Mouse (Mus musculus): ENCODE results near the gene Trim47. TPM values are rescaled to one million over a fixed set of nuclear protein-coding genes. Genes with fewer than 3 reads are reported as not detected.
A peak's percentile ranks its signal among the peaks of the same experiment; 100 is the strongest.

Trim47 gene
- polyA plus RNA-seq, 2 experiments = 25.1 to 25.5 TPM

DNA sequence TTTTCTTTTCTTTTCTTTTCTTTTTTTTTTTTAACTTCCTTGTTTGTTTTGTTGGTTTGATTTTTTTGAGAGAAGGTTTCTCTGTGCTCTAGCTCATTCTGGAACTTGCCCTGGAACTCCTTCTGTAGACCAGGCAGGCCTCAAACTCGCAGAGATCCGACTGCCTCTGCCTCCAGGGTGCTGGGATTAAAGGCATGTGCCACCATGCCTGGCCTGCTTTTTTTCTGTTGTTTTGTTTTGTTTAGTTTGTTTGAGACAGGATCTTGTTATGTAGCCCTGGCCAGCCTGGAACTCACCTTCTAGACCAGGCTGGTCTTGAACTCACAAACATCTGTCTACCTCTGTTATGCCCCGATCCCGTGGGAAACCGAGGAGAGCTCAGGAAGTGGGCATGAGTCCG lies 37.5 kb downstream of the Trim47 start:
- DNase-seq (ENCODE audit: low spot score) (no peak), ATAC-seq (ENCODE audit: low FRiP score, low read depth) (no peak)
- no peak for TF ChIP-seq POLR2A (IDR thresholded peaks at IDR 0.05; ENCODE audit: borderline replicate concordance, extremely low read depth, insufficient read depth, insufficient read length)
- Histone ChIP-seq H3K4me2 (replicated peaks; ENCODE audit: low read depth, low read length, severe bottlenecking) (no peak overlapping the region), H3K36me3 (ENCODE audit: control insufficient read depth, insufficient read depth, low read length) (no peaks in the 10 kb centered on the region), H3K4me3 (replicated peaks; ENCODE audit: low read length) (no peak overlapping the region), H3K27me3 (ENCODE audit: control insufficient read depth, insufficient read depth, low read length) (no peaks in the 10 kb centered on the region), H3K27ac (replicated peaks; ENCODE audit: low read depth, low read length) (no peak overlapping the region), H3K9me3 (ENCODE audit: control insufficient read depth, low read length) (no peaks in the 10 kb centered on the region), H3K4me1 (ENCODE audit: control insufficient read depth, insufficient read depth, low read length) (peaks cover 11% of the 10 kb centered on the region), H3K9ac (ENCODE audit: low read depth, low read length, severe bottlenecking) (no peak overlapping the region)
- 92% methylated on average over 6 of the region's 6 CpGs for WGBS

DNA sequence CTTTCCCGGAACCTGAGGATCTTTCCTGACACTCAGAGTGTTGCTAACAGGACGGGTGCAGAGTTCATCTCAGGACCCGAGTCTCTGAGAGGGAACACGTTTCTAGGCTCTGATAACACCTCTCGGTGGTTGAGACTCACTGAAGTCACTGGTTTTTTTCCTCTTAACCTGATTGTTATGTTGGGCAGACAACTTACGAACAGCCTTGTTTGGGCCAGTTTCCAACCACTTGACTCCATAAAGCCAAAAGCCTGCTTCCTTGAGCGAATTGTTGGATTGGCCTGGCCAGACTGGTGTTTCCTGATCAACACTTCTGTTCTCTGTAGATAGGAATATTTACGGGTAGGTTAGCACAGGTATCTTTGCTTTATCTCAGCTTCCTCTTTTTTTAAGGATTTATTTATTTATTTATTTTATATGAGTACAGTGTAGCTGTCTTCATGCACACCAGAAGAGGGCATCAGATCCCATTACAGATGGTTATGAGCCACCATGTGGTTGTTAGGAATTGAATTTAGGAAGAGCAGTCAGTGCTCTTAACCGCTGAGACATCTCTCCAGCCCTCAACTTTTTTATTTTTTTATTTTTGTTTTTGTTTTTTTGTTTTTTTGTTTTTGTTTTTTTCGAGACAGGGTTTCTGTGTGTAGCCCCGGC lies 38.1 kb downstream of the Trim47 start:
- Histone ChIP-seq H3K4me1 (ENCODE audit: control insufficient read depth, insufficient read depth, low read length) (peaks cover 11% of the 10 kb centered on the region), H3K4me2 (replicated peaks; ENCODE audit: low read depth, low read length, severe bottlenecking) (no peak overlapping the region), H3K9me3 (ENCODE audit: control insufficient read depth, low read length) (no peaks in the 10 kb centered on the region), H3K27me3 (ENCODE audit: control insufficient read depth, insufficient read depth, low read length) (no peaks in the 10 kb centered on the region), H3K36me3 (ENCODE audit: control insufficient read depth, insufficient read depth, low read length) (peaks cover 5% of the 10 kb centered on the region), H3K4me3 (replicated peaks; ENCODE audit: low read length) (no peak overlapping the region), H3K27ac (replicated peaks; ENCODE audit: low read depth, low read length) (no peak overlapping the region), H3K9ac (ENCODE audit: low read depth, low read length, severe bottlenecking) (no peak overlapping the region)
- DNase-seq (ENCODE audit: low spot score) (no peak), ATAC-seq (ENCODE audit: low FRiP score, low read depth) (no peak)
- TF ChIP-seq POLR2A (IDR thresholded peaks at IDR 0.05; ENCODE audit: borderline replicate concordance, extremely low read depth, insufficient read depth, insufficient read length) = no peak
- WGBS = 83% methylated on average over 11 of the region's 11 CpGs

DNA sequence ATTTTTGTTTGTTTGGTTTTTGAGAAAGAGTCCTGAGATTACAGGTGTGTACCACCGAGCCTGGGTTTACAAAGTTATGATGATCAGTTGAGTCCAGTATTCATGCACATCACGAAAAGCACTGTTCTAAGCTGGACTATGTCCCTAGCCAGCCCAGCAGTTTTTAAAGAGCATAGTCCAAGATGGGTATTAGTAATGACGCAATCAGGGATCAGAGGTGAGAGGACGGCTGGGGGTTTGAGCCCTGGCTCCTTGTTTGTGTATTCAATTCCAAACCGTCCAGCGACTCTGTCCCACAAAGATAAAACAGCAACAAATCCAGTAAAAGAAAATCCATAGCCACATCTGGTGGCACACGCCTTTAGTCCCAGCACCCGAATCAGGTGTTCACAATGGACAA lies 38.8 kb downstream of the Trim47 start:
- DNase-seq (ENCODE audit: low spot score) (no peak), ATAC-seq (ENCODE audit: low FRiP score, low read depth) (no peak)
- H3K4me1 ChIP-seq (ENCODE audit: control insufficient read depth, insufficient read depth, low read length) = peaks cover 11% of the 10 kb centered on the region
- peak overlapping the region; percentile 49 for H3K4me2 ChIP-seq (replicated peaks; ENCODE audit: low read depth, low read length, severe bottlenecking)
- WGBS = 85% methylated on average over 8 of the region's 8 CpGs
- H3K9me3 ChIP-seq (ENCODE audit: control insufficient read depth, low read length) = no peaks in the 10 kb centered on the region
- no peak for TF ChIP-seq POLR2A (IDR thresholded peaks at IDR 0.05; ENCODE audit: borderline replicate concordance, extremely low read depth, insufficient read depth, insufficient read length)
- H3K36me3 ChIP-seq (ENCODE audit: control insufficient read depth, insufficient read depth, low read length) = peaks cover 11% of the 10 kb centered on the region
- no peak overlapping the region for H3K27ac ChIP-seq (replicated peaks; ENCODE audit: low read depth, low read length)
- no peak overlapping the region; the same call in 1 of the 2 replicates for H3K9ac ChIP-seq (ENCODE audit: low read depth, low read length, severe bottlenecking)
- no peak overlapping the region for H3K4me3 ChIP-seq (replicated peaks; ENCODE audit: low read length)
- H3K27me3 ChIP-seq (ENCODE audit: control insufficient read depth, insufficient read depth, low read length) = no peaks in the 10 kb centered on the region

DNA sequence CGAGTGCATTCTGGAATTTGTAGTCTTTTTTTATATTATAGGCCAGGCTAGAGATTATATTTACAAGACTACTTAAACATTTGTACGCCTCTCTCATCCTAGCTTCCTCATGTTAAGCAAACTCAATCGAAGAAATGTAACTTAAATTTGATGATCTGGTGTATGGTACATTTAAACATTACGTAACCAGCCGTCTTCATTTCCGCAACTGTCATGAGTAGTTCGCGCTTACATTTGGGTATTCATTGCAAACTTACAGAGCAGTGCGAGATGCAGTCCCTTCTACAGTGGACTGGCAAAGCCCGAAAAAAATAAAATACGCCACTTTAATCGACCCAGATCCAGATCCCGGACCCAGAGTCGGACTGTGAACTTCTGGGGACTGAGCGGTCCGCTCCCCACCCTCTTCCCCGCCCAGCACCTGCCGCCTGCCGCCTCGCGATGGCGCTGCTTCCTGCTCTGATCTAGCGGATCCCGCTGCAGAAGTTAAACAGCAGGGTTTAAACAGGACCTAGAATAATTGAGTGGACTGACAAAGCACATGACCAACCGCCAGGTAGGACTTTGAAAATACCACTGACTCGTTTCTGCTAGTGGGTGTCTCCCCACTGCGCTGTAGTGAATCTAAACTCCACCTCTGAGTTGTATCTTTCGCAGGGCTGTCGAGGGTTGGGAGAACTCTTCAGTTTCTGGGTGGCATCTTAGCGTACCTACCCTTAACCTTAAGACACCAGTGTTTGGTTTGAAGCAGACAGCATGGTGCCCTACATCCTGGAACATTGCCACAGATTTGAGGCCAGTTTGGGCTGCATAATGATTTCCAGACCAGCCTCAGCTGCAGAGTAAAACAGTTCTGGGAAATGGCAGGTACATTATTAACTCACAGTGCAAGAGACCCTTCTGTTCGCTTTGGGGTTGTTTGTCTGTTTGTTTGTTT lies 39.5 kb downstream of the Trim47 start:
- Histone ChIP-seq H3K27ac (replicated peaks; ENCODE audit: low read depth, low read length) (peak overlapping the region; percentile 15; the same call in 1 of the 2 replicates), H3K27me3 (ENCODE audit: control insufficient read depth, insufficient read depth, low read length) (no peaks in the 10 kb centered on the region), H3K4me1 (ENCODE audit: control insufficient read depth, insufficient read depth, low read length) (peaks cover 11% of the 10 kb centered on the region), H3K4me2 (replicated peaks; ENCODE audit: low read depth, low read length, severe bottlenecking) (peak overlapping the region; percentile 49), H3K4me3 (replicated peaks; ENCODE audit: low read length) (peak overlapping the region; percentile 40), H3K9me3 (ENCODE audit: control insufficient read depth, low read length) (no peaks in the 10 kb centered on the region), H3K9ac (ENCODE audit: low read depth, low read length, severe bottlenecking) (peak overlapping the region; percentile 1; the same call in 1 of the 2 replicates), H3K36me3 (ENCODE audit: control insufficient read depth, insufficient read depth, low read length) (peaks cover 16% of the 10 kb centered on the region)
- WGBS = 3% methylated on average over 29 of the region's 31 CpGs
- no peak for TF ChIP-seq POLR2A (IDR thresholded peaks at IDR 0.05; ENCODE audit: borderline replicate concordance, extremely low read depth, insufficient read depth, insufficient read length)
- DNase-seq (ENCODE audit: low spot score) (peak; percentile 77), ATAC-seq (ENCODE audit: low FRiP score, low read depth) (peak; percentile 70)

Measured in limb, embryonic 14.5 days (tissue).